Mouse (Mus musculus): ENCODE results near the gene Tmem120a. TPM values are rescaled to one million over a fixed set of nuclear protein-coding genes. Genes with fewer than 3 reads are reported as not detected.
A peak's percentile ranks its signal among the peaks of the same experiment; 100 is the strongest.

Gene Tmem120a
- polyA plus RNA-seq, 1 experiment from 2014 or later = 21.5 TPM

DNA sequence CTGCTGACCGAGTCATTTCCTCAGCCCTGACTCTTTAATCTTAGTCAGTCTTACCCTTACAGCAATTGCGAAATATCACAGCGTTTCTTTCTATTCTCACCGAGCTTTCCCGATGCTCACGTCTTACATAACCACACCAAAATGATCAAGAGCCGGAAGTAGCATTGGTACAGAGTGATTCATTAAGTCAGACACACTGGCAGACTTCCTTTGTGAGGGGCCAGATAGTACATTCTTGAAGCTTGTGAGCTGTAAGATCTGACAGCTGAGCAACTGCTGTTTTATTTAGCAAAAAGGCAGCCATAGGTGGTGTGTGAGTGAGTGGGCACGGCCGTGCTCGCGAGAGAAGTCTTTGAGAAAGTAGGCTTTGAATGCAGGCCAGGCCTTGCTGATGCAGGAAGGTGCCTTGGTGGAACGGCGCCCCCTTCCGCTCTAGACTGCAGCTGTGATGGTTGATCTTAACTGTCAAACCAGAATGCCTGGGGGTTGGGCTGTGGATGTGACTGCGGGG, 41.5 kb downstream of the Tmem120a start:
- peaks cover 40% of the 10 kb centered on the region for H3K4me1 ChIP-seq
- H3K36me3 ChIP-seq = peaks cover 54% of the 10 kb centered on the region
- H3K27ac ChIP-seq = 0 out of 2 replicates have a peak overlapping the region, but pooled peaks have one; percentile 13
- H3K27me3 ChIP-seq (replicated peaks) = no peaks in the 10 kb centered on the region
- no peak overlapping the region for H3K4me3 ChIP-seq
- 22% methylated on average over 15 of the region's 15 CpGs for WGBS (ENCODE audit: insufficient replicate concordance)
- H3K9ac ChIP-seq = no peak overlapping the region
- no peaks in the 10 kb centered on the region for H3K9me3 ChIP-seq (replicated peaks)
- peak; percentile 45 for ATAC-seq
- no peak overlapping the region for H3K4me2 ChIP-seq

DNA sequence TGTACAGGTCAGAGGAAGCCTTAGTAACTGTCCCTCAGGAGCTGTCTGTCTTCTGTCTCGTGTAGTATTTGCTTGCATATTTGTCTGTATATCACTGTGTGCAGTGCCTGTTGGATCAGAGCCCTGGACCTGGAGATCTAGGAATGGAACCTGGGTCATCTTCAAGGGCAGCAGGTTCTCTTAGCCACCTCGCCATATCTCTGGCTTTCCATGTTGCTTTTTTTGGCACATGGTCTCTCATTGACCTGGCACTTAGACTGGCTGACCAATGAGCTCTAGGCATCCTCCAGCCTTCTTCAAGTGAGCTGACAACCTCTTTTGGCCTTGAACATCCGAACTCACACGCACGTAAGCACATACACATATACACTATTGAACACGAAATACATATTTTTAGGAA, 42.1 kb downstream of the Tmem120a start:
- no peaks in the 10 kb centered on the region for H3K9me3 ChIP-seq (replicated peaks)
- ATAC-seq = no peak
- H3K4me3 ChIP-seq = no peak overlapping the region
- no peaks in the 10 kb centered on the region for H3K27me3 ChIP-seq (replicated peaks)
- peaks cover 39% of the 10 kb centered on the region for H3K4me1 ChIP-seq
- H3K36me3 ChIP-seq = peaks cover 50% of the 10 kb centered on the region
- H3K9ac ChIP-seq = no peak overlapping the region
- H3K27ac ChIP-seq = no peak overlapping the region
- no peak overlapping the region for H3K4me2 ChIP-seq
- WGBS (ENCODE audit: insufficient replicate concordance) = 64% methylated on average over 6 of the region's 6 CpGs

DNA sequence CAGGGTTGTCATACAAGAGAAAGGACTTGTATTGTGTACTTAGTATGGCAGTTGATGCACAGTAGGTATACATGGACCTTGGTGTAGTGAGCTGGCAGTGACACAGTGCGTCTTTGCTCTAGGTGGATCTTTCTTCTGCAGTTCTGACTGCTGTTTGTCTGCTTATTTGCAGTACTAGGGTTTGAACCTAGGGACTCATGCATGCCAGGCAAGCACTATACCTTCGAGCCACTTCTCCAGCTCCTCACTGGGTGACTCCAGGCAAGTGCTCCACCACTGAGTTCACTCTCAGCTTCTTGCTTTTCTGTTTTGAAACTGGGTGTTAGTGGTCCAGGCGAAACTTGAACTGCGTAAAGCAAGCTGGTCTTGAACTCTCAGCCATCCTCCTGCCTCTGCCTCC, 42.6 kb downstream of the Tmem120a start:
- H3K27ac ChIP-seq = no peak overlapping the region
- no peaks in the 10 kb centered on the region for H3K9me3 ChIP-seq (replicated peaks)
- no peak overlapping the region for H3K9ac ChIP-seq
- peaks cover 44% of the 10 kb centered on the region for H3K36me3 ChIP-seq
- H3K4me3 ChIP-seq = no peak overlapping the region
- H3K27me3 ChIP-seq (replicated peaks) = no peaks in the 10 kb centered on the region
- 85% methylated on average over 4 of the region's 4 CpGs for WGBS (ENCODE audit: insufficient replicate concordance)
- no peak for ATAC-seq
- H3K4me1 ChIP-seq = peaks cover 36% of the 10 kb centered on the region
- H3K4me2 ChIP-seq = no peak overlapping the region

DNA sequence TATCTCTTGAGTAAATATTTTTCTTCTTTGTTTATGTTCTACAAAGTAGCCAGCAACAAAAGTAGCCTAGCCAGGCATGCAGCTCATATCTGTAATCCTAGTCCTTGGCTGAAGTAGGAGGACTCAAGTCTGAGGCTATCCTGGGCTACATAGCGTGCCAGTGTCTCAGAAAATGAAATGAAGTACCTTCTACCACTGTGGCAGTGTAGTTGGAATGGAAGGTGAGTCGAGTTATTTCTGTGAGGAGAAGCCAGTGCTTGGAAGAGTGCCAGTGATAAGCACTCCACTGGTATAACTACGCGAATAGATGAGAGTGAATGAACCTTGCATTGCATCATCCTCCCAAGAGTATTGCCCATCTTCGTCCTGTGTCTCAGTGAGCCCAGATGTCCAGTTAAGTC, 46.5 kb downstream of the Tmem120a start:
- Histone ChIP-seq H3K27ac (no peak overlapping the region), H3K36me3 (peaks cover 41% of the 10 kb centered on the region), H3K27me3 (replicated peaks) (no peaks in the 10 kb centered on the region), H3K9ac (no peak overlapping the region), H3K9me3 (replicated peaks) (no peaks in the 10 kb centered on the region), H3K4me2 (no peak overlapping the region), H3K4me1 (peaks cover 42% of the 10 kb centered on the region), H3K4me3 (no peak overlapping the region)
- WGBS (ENCODE audit: insufficient replicate concordance) = 74% methylated on average over 5 of the region's 5 CpGs
- no peak for ATAC-seq

DNA sequence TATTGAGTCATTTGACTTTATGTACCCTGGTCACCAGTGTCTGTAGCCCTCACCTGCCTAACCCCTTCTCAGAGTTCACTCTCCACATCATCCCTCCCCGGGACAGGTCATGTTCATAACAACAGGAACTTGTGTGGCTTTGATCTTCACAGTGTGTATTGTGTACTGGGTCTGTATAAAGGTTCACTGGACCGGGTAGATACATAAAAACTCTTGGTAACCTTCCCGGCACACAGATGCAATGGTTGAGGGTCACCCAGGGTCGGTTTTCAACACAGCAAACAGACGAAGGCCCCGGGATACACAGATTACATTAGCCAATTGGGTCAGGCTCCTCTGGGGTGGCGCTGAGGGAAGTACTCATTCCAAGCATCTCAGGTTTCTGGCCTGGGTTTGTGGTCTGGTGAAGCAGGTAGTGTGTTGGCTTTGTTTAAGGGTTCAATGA, 48.9 kb downstream of the Tmem120a start:
- Histone ChIP-seq H3K27ac (no peak overlapping the region), H3K4me3 (no peak overlapping the region), H3K9me3 (replicated peaks) (no peaks in the 10 kb centered on the region), H3K27me3 (replicated peaks) (no peaks in the 10 kb centered on the region), H3K9ac (no peak overlapping the region), H3K36me3 (peaks cover 21% of the 10 kb centered on the region), H3K4me1 (peaks cover 37% of the 10 kb centered on the region), H3K4me2 (no peak overlapping the region)
- peak; percentile 40; the same call in 1 of the 2 replicates for ATAC-seq
- WGBS (ENCODE audit: insufficient replicate concordance) = 59% methylated on average over 7 of the region's 7 CpGs

DNA sequence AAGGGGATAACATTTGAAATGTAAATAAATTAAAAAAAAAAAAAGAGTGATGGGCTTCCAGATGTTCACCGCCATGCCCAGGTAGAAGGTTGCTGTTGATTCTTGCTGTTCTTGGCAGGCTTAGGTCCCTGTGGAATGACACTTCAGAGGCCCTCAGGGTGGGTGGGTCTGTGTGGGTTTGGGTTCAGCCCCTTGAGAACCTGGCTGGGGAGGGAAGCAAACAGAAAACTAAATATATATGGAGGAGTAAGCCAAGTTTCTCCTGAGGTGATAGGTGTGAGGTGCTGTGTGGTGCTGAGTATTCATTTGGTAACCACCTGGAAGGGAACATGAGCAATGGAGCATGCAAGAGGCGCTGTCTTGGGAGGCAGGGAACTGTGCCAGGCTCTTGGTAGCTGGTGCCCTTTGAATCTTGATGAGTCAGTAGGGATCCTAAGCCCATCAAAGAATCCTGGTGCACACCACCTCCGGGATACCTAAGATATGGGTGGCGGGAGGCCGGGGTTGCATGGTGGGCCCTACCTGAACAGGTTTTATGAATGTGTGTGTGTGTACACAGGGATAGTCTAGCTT, 50.9 kb downstream of the Tmem120a start:
- H3K9ac ChIP-seq = no peak overlapping the region
- no peak for ATAC-seq

DNA sequence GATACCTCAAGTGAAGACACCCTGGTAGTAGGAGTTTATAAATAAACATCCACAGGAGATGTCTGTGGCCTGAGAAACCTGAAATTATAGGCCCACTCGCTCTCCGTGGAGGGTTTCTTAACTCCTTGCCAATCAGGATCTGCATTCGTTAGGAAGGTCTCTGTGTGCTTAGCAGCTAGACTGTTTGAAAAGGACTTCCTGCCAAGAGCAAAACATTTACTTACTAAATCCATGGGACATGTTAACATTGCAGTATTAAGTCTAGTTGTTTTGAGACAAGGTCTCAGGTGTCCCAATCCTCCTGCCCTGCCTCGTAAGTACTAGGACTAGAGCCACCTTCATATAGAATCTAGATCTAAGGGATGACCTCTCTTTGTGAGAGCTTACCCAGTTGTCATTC, 53.0 kb downstream of the Tmem120a start:
- Histone ChIP-seq H3K9ac (no peak overlapping the region), H3K4me2 (peak overlapping the region; percentile 0; the same call in 1 of the 2 replicates), H3K4me3 (no peak overlapping the region), H3K27ac (no peak overlapping the region), H3K27me3 (replicated peaks) (no peaks in the 10 kb centered on the region), H3K9me3 (replicated peaks) (no peaks in the 10 kb centered on the region), H3K36me3 (no peaks in the 10 kb centered on the region; the same call in 1 of the 2 replicates), H3K4me1 (peaks cover 56% of the 10 kb centered on the region)
- 72% methylated on average over 4 of the region's 4 CpGs for WGBS (ENCODE audit: insufficient replicate concordance)
- no peak for ATAC-seq

More for the DNA sequence above, 50.9 kb downstream of the Tmem120a start:
- H3K9me3 ChIP-seq (replicated peaks) = no peaks in the 10 kb centered on the region
- no peaks in the 10 kb centered on the region for H3K27me3 ChIP-seq (replicated peaks)
- H3K4me2 ChIP-seq = no peak overlapping the region
- H3K27ac ChIP-seq = no peak overlapping the region
- 92% methylated on average over 5 of the region's 5 CpGs for WGBS (ENCODE audit: insufficient replicate concordance)
- H3K4me1 ChIP-seq = peaks cover 50% of the 10 kb centered on the region
- peaks cover 6% of the 10 kb centered on the region for H3K36me3 ChIP-seq
- H3K4me3 ChIP-seq = no peak overlapping the region

DNA sequence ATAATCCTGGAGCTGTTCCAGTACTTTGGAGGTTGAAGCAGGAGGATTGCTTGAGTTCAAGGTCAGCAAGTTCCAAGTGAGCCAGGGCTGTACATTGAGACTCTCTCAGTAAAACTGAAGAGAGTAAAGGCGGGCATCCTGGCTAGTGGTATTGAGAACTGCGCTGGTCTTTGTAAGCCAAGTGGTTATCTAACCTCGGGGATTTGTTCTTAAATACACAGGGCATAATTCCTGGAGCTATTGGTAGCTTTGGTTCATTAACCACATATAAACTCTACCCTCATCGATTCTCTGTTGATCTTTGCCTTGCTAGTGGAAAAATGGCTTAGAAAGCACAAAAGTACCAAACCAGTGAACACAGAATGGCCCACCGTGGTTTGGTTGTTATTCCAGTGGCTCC, 53.8 kb downstream of the Tmem120a start:
- Histone ChIP-seq H3K36me3 (no peaks in the 10 kb centered on the region; the same call in 1 of the 2 replicates), H3K27me3 (replicated peaks) (no peaks in the 10 kb centered on the region), H3K4me2 (peak overlapping the region; percentile 97), H3K27ac (no peak overlapping the region), H3K9ac (peak overlapping the region; percentile 79; the same call in 1 of the 2 replicates), H3K4me3 (peak overlapping the region; percentile 71; the same call in 1 of the 2 replicates), H3K9me3 (replicated peaks) (no peaks in the 10 kb centered on the region), H3K4me1 (peaks cover 57% of the 10 kb centered on the region)
- ATAC-seq = no peak
- 71% methylated on average over 5 of the region's 5 CpGs for WGBS (ENCODE audit: insufficient replicate concordance)

Small RNA genes lying within 50 kb of the gene (microRNA-seq; reads per million reads assigned to microRNA genes)
- not detected for gene Mir7034

Other genes with a start within 250 kb of the Tmem120a start
- 8.0 and 8.1 TPM in 2 replicates for gene Hip1, start 199.3 kb downstream of the Tmem120a start, polyA plus RNA-seq (2016; fragmentation: Nextera tagmentation; extraction: Ambion mirVana)
- gene Ccl26, start 180.9 kb downstream of the Tmem120a start, polyA plus RNA-seq (2016; fragmentation: Nextera tagmentation; extraction: Ambion mirVana) = not detected in 2 replicates
- 9.8 and 10.2 TPM in 2 replicates for gene Ccl24, start 171.4 kb downstream of the Tmem120a start, polyA plus RNA-seq (2016; fragmentation: Nextera tagmentation; extraction: Ambion mirVana)
- gene Rhbdd2, start 111.8 kb downstream of the Tmem120a start, polyA plus RNA-seq (2016; fragmentation: Nextera tagmentation; extraction: Ambion mirVana) = 15.8 and 17.3 TPM in 2 replicates
- gene Por, start 74.4 kb downstream of the Tmem120a start, polyA plus RNA-seq (2016; fragmentation: Nextera tagmentation; extraction: Ambion mirVana) = 34.7 and 36.6 TPM in 2 replicates
- 0.16 TPM in 1 of 2 replicates, not detected in the other for gene Styxl1, start 33.9 kb upstream of the Tmem120a start, polyA plus RNA-seq (2016; fragmentation: Nextera tagmentation; extraction: Ambion mirVana)
- gene Mdh2, start 34.0 kb upstream of the Tmem120a start, polyA plus RNA-seq (2016; fragmentation: Nextera tagmentation; extraction: Ambion mirVana) = 451 and 473 TPM in 2 replicates
- gene Srrm3, start 62.4 kb upstream of the Tmem120a start, polyA plus RNA-seq (2016; fragmentation: Nextera tagmentation; extraction: Ambion mirVana) = not detected in 2 replicates
- 7.4 TPM in 2 replicates for gene Hspb1, start 143.5 kb upstream of the Tmem120a start, polyA plus RNA-seq (2016; fragmentation: Nextera tagmentation; extraction: Ambion mirVana)
- 121 and 128 TPM in 2 replicates for gene Ywhag, start 190.2 kb upstream of the Tmem120a start, polyA plus RNA-seq (2016; fragmentation: Nextera tagmentation; extraction: Ambion mirVana)
- 2.0 TPM in 2 replicates for gene Ssc4d, start 230.1 kb upstream of the Tmem120a start, polyA plus RNA-seq (2016; fragmentation: Nextera tagmentation; extraction: Ambion mirVana)
- gene Zp3, start 235.7 kb upstream of the Tmem120a start, polyA plus RNA-seq (2016; fragmentation: Nextera tagmentation; extraction: Ambion mirVana) = not detected in 2 replicates